Mouse (Mus musculus) embryo, embryonic 11.5 days (tissue): Measurements from ENCODE around the gene Krt34.

ENCODE experiments used
- DNase-seq: peaks from one replicate; pipeline ENCODE4 v3.0.0-alpha.2; 2012; ENCODE audit warnings: low read depth, low spot score

The Krt34 gene

GRCm38 (mm10) chr11:99999091-99999490, 42.3 kb downstream of the Krt34 start:
- no peak for DNase-seq

GRCm38 (mm10) chr11:99994384-99994661, 47.0 kb downstream of the Krt34 start:
- no peak for DNase-seq

- DNase-seq, result no peak
Observed at GRCm38 (mm10) chr11:99993620-99994383, 47.6 kb downstream of the Krt34 start, which contains the start of gene Krtap17-1. TSS of gene Krtap17-1 (minus strand) at chr11:99993994.

GRCm38 (mm10) chr11:99990571-99990970, 50.8 kb downstream of the Krt34 start:
- no peak for DNase-seq

GRCm38 (mm10) chr11:99989881-99990405, 51.4 kb downstream of the Krt34 start:
- no peak for DNase-seq

GRCm38 (mm10) chr11:99988530-99988929, 52.8 kb downstream of the Krt34 start:
- DNase-seq, result no peak
